Mouse (Mus musculus): Measurements from ENCODE around the gene Klf4. TPM values are rescaled to one million over a fixed set of nuclear protein-coding genes. Genes with fewer than 3 reads are reported as not detected.
A peak's percentile ranks its signal among the peaks of the same experiment; 100 is the strongest.

Gene Klf4
- 10 to 100 TPM in 1 of 2 experiments, 1 to 10 TPM in 1; 8.6 to 12.4 TPM for total RNA-seq (2021)
- long read RNA-seq, experiment 1, transcript Klf4-201 (5 exons, 3,029 nt): major isoform, 16 of 18 reads
- long read RNA-seq, experiment 1, partial matches to known transcripts: 1 of 18 reads
- long read RNA-seq, experiment 1, other reads (novel, unspliced or antisense): 1 of 18 reads
- long read RNA-seq, experiment 2, partial matches to known transcripts: 1 of 2 reads
- long read RNA-seq, experiment 2, other reads (novel, unspliced or antisense): 0 of 2 reads

DNA sequence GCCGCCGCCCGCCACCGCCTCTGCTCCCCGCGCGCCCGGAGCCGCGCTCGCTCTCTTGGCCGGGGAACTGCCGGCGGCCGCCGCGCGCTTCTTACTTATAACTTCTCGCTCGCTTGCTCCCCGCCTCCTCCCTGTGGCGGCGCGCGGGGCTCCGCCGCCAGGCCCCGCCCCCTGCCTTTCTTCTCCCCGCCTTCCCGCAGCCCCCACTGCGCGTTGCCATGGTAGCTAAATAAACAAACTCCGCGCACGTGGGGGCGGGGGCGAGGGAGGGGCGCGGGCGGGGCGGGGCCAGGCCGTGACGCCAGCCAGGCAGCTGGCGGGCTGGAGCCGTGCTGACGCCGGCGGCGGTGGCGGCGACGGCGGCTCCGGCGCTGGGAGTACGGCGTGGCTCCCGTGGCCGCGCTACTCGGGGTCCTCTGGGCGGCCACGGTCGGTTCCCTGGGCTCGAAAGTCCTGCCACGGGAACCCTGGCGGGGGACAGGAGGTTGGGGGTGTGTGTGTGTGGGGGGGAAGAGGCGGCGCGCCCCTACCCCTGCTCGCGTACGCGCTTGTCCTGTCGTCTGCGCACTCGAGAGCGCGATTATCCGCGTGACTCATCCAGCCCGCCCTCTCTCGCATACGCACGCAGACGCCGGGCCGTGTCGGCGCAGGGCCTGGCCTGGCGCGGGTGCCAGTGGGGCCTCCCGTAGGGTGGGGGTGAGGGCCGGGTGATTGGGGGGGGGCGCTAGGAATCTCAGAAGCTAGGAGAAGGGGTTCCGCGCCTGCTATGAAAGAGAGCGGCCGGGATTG lies at the start of gene Klf4:
Klf4 (minus strand) TSS at position 60 of the 789 bp plus-strand sequence.
- peak; percentile 85 to 90 for DNase-seq (ENCODE audit: low spot score in 2 of 2)

DNA sequence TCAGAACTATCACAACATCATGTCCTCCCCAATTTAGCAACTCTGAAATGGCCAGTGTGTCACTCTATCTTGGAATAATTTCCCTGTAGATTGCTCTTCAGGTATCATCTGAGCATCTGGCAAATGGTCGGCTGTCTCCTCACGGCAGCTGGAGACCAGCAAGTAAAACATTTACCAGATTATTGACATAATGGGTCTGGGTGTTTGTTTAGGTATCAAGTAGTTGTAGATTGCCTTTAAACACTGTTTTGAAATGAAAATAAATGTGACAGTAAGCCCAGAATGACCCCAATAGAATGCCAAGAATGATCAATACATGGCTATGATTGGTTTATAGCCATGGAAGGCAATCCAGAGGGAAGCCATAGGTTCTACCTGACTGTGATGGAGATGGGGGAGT lies 39.2 kb upstream of the Klf4 start:
- no peak for DNase-seq (ENCODE audit: low spot score in 2 of 2)

DNA sequence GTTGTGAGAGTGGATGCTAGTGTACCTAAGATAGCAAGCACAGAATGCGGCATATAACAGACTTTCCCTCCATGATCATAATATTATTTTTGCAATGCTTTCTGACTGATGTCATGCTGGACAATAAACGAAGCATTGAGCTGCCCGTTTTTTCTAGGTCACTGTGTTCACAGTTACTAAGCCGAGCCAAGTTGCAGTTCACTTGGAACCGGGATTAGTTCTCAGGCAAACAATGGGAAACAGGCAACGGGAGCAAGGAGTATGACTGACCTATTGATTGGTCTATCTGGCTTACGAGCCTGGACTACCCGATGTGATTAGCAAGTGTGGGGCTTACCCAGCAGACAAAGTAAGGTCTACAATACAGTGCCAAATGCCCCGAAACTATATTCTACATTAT lies 35.7 kb upstream of the Klf4 start:
- DNase-seq (ENCODE audit: low spot score in 2 of 2): no peak

DNA sequence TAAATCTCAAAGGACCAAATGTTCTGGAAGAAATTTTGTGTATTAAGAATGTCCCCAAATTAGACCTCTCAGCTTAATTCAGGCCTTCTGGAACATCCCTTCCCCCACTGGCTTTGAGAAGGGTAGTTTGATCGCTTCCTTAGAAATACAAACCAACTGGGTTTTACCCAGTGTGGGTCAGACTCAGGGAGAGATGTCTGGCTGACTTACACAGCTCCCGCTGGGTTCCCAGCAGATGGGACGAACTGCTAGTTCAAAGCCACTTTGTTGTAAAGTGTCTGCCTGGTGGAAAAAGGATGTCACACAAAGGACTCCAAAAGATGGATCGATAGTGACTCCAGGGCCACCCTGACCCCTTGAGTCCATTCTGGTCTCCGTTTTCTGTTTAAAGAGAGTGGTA lies 35.3 kb upstream of the Klf4 start:
- DNase-seq (ENCODE audit: low spot score in 2 of 2): no peak

DNA sequence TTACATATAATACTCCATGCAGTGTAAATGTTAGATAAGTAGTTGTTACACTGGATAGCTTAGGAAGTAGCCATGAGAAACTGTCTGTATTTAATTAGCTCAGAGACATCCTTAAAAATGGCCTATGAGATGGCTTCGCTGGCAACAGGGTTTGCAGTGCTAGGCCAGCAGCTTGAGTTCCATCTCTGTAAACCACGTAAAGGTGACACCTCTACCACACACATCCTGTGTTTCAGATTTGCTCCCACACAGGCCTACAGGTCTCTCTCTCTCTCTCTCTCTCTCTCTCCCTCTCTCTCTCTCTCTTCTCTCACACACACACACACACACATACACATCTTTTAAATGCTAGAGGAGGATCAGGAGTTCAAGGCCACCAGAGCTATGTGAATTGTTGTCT lies 32.1 kb upstream of the Klf4 start:
- no peak for DNase-seq (ENCODE audit: low spot score in 2 of 2)

DNA sequence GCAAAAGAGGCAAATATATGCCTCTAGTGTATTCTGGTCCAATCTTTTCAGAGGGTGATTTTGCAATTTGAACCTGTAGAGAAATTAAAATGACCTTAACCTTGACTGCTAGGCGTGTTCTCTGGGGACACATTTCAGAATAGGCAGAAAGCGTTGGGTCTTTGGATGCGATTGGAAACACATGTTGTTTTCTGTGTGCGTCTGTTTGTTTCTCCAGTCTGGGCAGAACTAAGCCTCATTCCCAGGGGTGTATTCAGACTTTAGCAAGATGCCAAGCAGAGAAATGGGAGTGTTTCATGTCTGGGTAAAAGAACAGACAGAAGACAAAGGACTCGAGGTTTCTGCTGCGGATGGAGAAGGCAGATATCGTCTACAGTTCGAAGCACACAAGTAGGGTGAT lies 30.8 kb upstream of the Klf4 start:
- DNase-seq (ENCODE audit: low spot score in 2 of 2): no peak

DNA sequence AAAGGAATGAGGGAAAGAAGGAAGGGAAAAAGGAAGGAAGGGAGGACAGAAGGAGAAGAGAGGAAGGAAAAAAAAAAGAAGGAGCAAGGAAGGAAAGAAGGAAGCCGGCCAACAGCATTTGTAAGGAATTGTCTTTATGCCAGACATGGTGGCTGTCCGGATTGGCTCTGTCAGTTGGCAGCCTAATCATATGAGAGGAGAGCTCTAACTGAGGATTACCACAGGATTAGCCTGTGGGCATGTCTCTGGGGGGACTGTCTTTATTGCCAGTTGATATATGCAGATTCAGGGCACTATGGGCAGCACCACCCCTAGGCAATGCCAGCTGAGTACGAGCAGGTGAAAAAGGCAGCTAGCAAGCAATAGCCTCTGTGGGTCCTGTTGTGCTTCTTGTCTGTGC lies 29.8 kb upstream of the Klf4 start:
- no peak for DNase-seq (ENCODE audit: low spot score in 2 of 2)

DNA sequence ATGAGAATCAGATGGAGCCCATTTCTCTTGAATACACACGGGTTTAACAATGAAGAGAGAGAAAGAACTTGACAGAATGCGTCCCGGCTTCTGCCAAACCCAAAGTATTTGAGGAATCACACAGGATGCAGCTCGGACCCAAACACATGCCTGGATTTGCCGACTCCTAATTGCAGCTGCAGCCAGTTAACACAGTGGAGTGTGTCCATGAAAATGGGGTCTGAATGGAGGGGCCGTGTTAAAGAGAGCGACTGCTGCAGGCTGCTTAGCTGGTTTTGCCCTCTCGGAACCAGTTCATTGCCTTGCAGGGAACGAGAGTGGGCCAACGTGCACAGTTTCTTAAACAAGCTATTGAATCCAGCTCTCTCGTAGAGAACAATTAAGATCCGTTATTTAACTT lies 14.6 kb upstream of the Klf4 start:
- no peak for DNase-seq (ENCODE audit: low spot score in 2 of 2)

DNA sequence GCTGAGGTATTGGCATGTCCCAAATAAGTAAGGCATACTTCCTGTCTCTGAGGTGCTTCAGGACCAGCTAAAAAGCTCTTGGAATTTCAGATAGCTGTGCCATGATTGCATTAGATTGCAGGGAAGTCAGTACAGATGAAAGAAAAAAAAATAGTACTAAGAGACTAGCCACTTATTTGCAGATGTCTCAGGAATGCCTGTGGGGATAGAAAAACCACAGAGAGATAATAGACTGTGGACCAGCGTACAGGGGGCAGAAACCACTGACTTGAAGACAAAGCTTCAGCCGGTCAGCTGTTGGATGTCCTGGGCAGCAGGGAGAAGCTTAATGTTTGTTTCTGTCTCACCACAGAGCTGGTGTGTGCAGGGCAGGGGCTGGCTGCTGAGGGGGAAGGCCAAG lies 10.5 kb upstream of the Klf4 start:
- no peak for DNase-seq (ENCODE audit: low spot score in 2 of 2)

DNA sequence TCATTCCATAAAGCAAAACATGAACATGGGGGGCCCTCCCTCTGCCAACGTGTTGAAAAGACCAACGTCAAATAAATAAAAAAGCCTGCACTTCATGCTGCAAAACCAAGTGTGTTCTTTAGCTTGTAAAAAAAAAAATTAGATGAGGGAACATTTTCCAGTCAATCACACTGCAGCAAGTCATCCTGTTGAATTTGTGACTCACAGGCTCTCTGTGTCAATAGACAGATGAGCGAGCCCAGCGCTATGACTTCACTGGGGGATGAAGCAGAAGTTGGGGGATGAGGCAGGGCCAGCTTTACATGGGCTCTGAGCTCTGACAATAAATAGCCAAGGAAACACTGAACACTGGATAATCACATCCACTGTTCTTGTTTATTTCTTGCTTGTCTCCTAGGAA lies 9.4 kb upstream of the Klf4 start:
- DNase-seq (ENCODE audit: low spot score in 2 of 2): no peak

DNA sequence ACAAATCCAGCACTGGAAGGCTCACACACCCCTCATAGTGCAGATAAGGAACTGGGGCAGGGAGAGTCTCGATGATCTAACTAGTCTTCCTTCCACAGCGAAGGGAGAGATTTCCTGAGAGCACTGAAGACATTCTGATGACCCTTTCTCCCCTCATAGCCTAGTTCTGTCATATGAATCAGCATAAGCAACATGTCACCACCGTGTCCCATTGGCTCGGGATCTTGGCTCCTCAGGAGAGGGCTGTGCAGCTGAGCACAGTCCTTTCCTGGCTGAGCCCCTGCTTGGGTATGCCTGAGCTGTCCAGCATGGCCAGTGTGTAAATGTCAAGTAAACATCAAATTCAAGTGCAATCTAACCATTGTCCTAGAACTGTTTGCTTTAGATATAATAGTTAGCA lies 9.0 kb upstream of the Klf4 start:
- no peak for DNase-seq (ENCODE audit: low spot score in 2 of 2)

DNA sequence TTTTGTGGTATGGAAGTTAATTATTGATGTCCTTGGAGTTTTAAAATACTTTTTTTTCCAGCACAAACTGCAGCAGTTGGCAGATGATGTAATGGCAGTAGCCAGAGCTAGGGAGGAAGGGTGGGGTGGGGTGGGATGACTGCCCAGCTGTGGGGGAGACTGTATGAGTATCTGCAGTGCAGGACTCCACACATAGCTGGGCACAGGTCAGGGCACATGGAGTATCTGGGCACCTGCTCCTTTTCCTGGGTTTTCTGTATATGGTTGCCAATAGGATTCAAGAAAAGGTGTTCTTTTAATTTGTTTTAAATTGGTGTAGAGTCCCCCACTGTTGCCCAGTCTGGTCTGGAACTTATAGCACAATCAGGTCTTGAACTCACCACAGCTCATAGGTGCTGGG lies 2.7 kb upstream of the Klf4 start:
- DNase-seq (ENCODE audit: low spot score in 2 of 2): no peak

DNA sequence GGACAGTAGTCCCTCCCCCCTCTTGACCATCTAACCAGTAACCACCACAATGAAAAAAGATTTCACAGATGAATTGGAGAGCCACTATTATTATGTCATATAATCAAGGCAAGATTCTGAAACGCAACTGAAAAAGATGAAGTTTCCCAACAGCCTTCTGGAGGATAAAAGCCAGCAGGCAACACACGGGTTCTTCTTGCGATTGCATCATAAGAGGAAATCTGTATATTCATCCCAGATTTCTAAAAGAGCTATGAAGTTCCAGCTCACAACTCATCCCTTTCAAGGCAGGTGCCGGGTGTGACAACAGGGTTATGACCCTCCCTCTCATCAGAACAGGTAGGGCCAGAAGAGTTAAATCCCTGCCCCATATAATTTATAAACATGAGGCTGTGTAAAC lies 2.2 kb upstream of the Klf4 start:
- DNase-seq (ENCODE audit: low spot score in 2 of 2): no peak

DNA sequence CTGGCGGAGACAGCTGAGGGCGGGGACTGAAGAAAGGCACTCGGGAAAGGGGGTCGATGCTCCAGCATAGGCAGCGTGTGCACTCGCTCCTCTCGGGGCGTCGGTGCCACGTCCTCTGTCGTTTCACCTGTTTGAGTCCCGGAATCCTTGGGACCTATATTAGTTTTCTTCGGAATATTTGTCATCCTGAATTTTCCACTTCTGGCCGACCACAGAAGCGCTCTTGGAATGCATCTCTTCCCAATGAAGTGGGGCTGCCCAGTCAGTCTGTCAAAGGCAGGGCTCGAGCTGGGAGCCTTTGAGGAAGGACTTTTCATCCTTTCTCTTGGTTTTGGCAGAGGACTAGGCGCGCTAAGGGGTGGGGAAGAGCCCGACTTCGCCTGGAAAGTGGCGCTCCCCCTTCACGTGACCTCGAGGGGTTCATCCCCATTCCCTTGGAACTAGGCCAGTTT lies 1.6 kb upstream of the Klf4 start:
- DNase-seq (ENCODE audit: low spot score in 2 of 2): no peak

DNA sequence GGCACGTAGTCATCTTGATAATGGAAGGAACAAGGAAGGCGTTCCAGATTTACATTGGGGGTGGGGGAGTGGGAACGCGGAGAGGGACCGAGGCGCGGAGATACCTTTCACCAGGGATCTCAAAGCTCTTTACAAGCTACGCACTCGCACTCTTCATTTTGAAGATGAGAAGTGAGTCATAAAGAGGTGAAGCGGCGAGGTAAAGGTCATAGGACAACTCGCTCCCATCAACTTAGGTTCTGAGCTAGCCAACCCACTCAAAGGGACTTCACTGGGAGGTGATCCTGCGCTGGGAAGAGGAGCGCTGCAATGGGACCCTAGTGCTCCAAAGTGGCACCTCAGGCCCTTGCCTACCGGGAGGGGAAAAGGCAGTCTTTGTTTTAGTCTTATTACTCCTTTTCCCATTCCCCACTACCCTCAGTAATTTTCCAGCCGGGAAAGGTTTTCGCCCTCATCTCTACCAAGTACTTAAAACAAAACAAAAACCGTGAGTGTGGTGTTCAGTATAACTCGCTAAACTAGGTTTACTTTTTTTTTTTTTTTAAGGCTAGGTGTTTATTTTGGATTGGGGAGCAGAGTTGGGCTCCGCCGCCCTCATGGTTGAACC lies 1.0 kb upstream of the Klf4 start:
- DNase-seq (ENCODE audit: low spot score in 2 of 2): no peak

DNA sequence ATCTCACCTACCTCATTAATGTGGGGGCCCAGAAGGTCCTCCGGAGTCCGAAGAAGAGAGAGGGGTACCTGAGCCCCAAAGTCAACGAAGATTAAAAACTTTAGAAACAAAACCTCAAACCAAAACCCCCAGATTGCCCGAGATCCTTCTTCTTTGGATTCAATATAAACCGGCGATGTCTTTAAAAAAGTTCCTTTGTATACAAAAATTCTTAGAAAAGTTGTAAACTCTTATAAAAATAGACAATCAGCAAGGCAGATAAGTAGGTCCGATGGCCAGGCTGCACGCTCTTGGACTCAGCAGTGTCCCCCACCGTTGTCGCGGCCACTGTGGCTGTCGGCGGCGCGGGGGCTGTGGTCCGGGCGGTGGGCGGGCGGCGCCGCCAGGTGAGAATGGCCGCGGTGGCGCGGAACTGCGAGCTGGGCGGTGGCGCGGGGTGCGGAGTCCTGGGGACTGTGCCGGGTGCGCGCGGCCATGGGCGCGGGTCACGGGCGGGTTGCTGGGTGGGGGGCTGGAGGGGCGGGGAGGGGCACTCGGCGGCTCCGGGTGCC lies 335 bp downstream of the Klf4 start:
- DNase-seq (ENCODE audit: low spot score in 2 of 2): peak in 1 of 2 experiments; percentile 7

DNA sequence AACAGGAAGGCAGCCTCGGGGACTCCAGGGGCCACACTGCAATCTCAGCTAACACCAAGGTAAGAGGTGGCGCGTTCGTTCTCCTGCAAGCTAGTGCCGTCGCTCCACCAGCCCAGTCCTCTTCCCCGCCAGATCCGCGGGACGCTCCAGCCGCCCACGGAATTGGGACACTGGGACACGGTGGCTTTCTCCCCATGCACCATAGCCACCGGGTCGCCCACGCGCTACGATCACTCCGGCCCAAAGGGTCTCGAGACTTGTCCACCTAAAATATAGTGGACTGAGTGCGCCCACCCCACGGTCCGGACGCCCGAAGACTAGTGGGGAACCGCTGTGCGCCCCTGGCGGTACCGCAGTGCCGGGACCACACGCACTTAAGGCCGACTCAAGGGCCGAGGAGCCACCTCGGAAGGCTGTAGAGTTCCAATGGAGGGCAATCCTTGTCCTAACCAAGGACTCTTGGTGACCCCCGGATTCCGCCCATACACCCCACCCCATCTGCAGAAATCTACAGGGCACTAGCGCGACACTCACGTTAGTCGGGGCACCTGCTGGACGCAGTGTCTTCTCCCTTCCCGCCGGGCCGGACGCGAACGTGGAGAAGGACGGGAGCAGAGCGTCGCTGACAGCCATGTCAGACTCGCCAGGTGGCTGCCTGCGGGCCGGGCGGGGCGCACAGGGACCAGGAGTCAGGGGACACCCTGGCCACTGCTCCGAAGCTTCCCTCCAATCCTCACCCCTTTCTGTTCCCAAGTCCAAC lies 990 bp downstream of the Klf4 start:
- DNase-seq (ENCODE audit: low spot score in 2 of 2): no peak

DNA sequence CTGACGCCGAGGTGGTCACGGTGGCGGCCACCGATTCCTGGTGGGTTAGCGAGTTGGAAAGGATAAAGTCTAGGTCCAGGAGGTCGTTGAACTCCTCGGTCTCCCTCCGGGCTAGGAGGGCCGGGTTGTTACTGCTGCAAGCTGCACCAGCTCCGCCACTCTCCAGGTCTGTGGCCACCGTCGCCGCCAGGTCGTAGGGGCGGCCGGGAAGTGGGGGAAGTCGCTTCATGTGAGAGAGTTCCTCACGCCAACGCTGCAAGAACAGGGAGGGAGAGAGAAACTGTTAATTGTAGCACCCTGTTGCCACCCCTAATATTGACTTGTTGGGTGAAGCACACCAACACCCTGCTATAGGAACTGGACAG lies 1.6 kb downstream of the Klf4 start:
- DNase-seq (ENCODE audit: low spot score in 2 of 2): no peak

DNA sequence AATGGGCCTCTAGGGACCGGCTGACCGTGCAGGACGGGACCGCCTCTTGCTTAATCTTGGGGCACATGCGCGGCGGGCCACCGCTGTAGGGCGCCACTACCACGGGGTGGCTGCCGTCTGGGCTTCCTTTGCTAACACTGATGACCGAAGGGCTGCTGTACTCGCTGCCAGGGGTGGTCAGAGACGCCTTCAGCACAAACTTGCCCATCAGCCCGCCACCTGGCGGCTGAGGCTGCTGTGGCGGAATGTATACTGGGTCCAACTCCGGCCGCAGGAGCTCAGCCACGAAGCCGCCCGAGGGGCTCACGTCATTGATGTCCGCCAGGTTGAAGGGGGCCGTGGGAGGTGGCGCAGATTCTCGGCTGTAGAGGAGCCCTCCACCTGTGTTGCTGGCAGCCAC lies 2.0 kb downstream of the Klf4 start:
- peak; percentile 55 to 66 for DNase-seq (ENCODE audit: low spot score in 2 of 2)

DNA sequence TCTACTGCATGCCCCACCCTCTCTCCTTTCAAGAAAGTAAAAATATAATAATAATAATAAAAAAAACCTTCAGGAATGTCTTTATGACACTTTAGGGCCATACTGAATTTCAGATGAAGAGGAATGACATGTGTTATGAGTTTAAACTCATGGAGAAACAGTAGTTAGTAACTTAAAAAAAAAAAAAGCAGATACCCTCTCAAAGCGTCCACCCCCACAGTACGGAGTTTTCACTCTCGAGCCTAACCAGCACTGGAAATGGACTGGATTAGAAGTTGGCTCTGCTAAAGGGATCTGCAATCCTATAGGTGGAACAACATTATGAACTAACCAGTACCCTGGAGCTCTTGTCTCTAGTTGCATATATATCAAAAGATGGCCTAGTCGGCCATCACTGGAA lies 3.9 kb downstream of the Klf4 start:
- no peak for DNase-seq (ENCODE audit: low spot score in 2 of 2)

DNA sequence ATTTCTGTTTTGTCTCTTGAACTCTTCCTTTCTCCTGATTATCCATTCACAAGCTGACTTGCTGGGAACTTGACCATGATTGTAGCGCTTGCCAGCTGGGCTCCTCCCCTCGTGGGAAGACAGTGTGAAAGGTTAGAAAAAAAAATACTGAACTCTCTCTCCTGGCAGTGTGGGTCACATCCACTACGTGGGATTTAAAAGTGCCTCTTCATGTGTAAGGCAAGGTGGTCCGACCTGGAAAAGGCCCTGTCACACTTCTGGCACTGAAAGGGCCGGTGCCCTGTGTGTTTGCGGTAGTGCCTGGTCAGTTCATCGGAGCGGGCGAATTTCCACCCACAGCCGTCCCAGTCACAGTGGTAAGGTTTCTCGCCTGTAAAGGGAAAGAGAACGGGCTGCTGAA lies 4.3 kb downstream of the Klf4 start:
- no peak for DNase-seq (ENCODE audit: low spot score in 2 of 2)
